Mouse (Mus musculus) adipocyte (in vitro differentiated cells): ENCODE results near the gene Bri3bp.
"Not testable (repeated sequence)": the region's sequence is repeated elsewhere in the genome, so short reads cannot be mapped to it uniquely, and the experiment has no call there.

Source experiments
- DNase-seq: peaks from one replicate; pipeline ENCODE4 v3.0.0-alpha.2; 2016; ENCODE audit warnings: low spot score

Gene Bri3bp

GRCm38 (mm10) chr5:125409348-125410090 lies 31.8 kb upstream of the Bri3bp start:
- DNase-seq, result peak; percentile 78

- DNase-seq, result peak; percentile 65
Observed at GRCm38 (mm10) chr5:125411972-125412530, 29.3 kb upstream of the Bri3bp start.

GRCm38 (mm10) chr5:125412536-125412935 lies 28.8 kb upstream of the Bri3bp start:
- DNase-seq, result not testable (repeated sequence)

- no peak for DNase-seq
Observed at GRCm38 (mm10) chr5:125413763-125414162, 27.6 kb upstream of the Bri3bp start.

- DNase-seq, result no peak
Observed at GRCm38 (mm10) chr5:125416183-125416582, 25.2 kb upstream of the Bri3bp start.

- no peak for DNase-seq
Observed at GRCm38 (mm10) chr5:125418636-125419035, 22.7 kb upstream of the Bri3bp start.

- no peak for DNase-seq
Observed at GRCm38 (mm10) chr5:125419124-125419523, 22.2 kb upstream of the Bri3bp start.

- no peak for DNase-seq
Observed at GRCm38 (mm10) chr5:125425698-125426276, 15.6 kb upstream of the Bri3bp start.

GRCm38 (mm10) chr5:125426343-125426742 lies 15.0 kb upstream of the Bri3bp start:
- DNase-seq, result no peak

GRCm38 (mm10) chr5:125432324-125432723 lies 9.0 kb upstream of the Bri3bp start:
- not testable (repeated sequence) for DNase-seq

- peak; percentile 97 for DNase-seq
Observed at GRCm38 (mm10) chr5:125433793-125434337, 7.5 kb upstream of the Bri3bp start, which contains the start of gene Dhx37. Gene Dhx37, minus strand, starts transcription at chr5:125434121.

- DNase-seq, result not testable (repeated sequence)
Observed at GRCm38 (mm10) chr5:125434347-125434746, 7.0 kb upstream of the Bri3bp start.

GRCm38 (mm10) chr5:125440583-125441233 lies 660 bp upstream of the Bri3bp start:
- no peak for DNase-seq

GRCm38 (mm10) chr5:125442136-125442995 lies 998 bp downstream of the Bri3bp start:
- no peak for DNase-seq

GRCm38 (mm10) chr5:125443335-125443734 lies 2.0 kb downstream of the Bri3bp start:
- no peak for DNase-seq

- DNase-seq, result no peak
Observed at GRCm38 (mm10) chr5:125443915-125444314, 2.5 kb downstream of the Bri3bp start.

- no peak for DNase-seq
Observed at GRCm38 (mm10) chr5:125444554-125444953, 3.2 kb downstream of the Bri3bp start.

- DNase-seq, result no peak
Observed at GRCm38 (mm10) chr5:125446344-125446743, 5.0 kb downstream of the Bri3bp start.

GRCm38 (mm10) chr5:125448026-125448425 lies 6.7 kb downstream of the Bri3bp start:
- peak; percentile 24 for DNase-seq

- DNase-seq, result no peak
Observed at GRCm38 (mm10) chr5:125448631-125449030, 7.3 kb downstream of the Bri3bp start.

GRCm38 (mm10) chr5:125449306-125449705 lies 7.9 kb downstream of the Bri3bp start:
- DNase-seq, result no peak
